Mouse (Mus musculus): ENCODE data around the gene Mylpf.

GRCm38 (mm10) chr7:127255965-127256364 lies 47.3 kb downstream of the Mylpf start:
- TF ChIP-seq CTCF (IDR thresholded peaks at IDR 0.05; ENCODE audit: low read depth) (no peak), EP300 (IDR thresholded peaks at IDR 0.05; ENCODE audit: low read depth) (no peak)

Data from heart, postnatal 0 days (tissue).